Mouse (Mus musculus) spleen, adult 18-20 months (tissue): ENCODE results near the gene Ebi3.

Source experiments
- DNase-seq, 2 experiments: peaks; one replicate each; pipeline ENCODE4 v3.0.0; 2022; ENCODE audit warnings: mixed read lengths in 2 of 2

Gene Ebi3

DNA sequence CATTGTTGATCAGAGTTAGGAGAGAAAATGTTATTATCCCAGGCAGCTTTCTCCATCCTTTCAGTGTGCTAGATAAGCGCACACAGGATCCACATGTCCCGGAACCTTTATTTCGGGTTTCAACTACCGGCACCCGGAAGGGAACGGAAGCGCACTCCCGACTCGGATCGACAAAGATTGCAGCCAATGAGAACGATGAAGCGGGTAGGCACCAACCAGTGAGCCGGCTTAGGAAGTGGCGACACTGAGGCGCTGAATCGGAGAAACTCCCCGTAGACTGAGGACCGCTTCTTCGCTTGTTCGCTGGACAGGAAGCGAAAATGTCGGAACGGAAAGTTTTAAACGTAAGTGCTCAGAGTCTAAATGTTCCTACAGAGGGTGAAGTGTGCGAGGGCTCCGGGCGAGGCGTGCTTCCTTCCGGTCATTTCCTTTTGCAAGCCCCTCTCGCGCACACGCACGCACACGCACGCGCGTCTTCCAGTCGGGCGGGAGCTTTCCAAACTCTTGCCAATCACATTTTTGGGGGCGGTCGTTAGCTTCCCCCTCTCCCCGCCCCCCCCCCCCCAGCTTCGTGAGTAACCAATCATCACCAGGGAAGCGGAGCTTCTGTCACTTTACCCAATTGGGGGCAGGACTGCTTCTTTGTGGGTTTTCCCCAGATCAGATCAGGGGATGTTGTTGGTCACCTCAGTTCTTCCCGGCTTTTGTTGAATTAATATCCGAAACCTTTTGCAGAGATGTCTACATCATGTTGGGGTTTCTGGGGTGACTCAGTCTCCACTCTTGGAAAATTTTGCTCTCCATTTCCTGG, 6.7 kb downstream of the Ebi3 start, which contains the start of gene Yju2:
TSS of gene Yju2 (plus strand) at position 182 of the 811 bp plus-strand sequence.
- peak; percentile 81 to 88 for DNase-seq

DNA sequence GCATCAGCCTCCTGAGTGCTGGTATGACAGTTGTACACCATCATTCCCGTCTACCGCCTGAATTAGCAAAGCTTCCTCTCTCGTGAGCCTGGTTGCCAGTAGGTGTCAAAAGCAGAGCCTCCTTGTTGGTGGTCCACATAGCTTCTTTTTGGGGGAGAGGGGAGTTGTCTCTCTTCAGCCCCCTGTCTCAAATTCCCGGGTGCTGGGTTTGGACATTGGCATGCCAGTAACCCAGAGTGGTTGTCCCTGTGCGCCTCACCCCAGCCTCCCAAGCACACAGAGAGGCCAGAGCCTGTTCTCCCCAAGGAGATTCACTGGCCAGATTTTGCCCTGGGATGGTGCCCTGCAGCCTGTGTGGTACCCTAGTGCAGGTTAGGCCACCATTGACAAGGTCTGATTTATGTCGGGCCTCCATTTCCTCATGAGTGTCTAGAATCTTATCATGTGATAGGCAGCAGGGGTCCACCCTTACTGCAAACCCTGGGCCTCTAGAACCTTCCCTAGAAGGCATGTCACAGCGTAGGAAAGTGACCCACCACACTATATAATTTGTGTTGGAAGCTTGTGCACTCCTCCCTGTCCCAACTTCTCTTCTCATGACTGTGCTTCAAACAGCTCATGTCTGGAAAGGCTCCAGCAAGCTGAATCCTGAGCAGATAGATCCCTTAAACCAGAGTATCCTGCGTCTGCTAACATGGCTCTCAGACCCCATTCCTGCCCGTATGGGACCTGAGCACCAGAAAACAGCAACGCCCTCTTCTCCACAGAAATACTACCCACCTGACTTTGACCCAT, 7.7 kb downstream of the Ebi3 start:
- no peak for DNase-seq

DNA sequence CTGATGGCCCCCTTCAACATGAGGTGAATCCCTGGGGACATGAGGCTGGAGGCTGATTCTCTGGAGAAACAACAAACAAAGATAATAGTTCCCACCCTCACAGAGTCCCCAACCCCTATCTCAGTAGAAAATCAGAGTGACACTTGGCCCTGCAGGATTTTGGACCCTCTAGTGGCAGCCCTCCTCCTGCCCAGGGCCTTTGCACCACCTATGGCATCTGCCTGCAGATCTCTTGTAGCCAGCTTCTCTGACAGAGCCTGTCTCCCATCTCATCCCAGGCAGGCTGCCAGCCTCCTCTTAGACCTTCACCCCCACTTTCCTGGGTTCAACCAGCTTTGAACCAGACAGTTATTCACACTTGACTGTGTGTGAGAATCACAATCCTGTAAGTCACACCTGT, 8.4 kb downstream of the Ebi3 start:
- DNase-seq: no peak

DNA sequence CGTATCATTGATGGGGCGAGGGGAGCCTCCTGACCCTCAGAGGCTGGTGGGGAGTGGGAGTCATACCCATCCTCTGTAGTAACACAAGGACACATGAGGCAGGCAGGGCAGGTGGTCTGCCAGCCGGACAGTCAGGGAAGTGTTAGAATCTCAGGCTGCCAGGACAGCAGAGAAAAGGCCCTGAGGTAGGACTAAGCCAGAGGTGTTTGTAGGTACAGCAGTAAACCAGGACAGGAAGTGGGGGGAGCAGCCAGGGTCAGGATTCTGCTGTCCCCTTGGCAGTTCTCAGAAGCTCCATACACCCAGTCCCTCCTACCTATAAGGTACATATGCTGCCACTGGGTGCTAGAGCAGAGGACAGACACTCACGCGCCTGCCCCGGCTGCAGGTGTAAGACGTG, 9.2 kb downstream of the Ebi3 start:
- no peak for DNase-seq

DNA sequence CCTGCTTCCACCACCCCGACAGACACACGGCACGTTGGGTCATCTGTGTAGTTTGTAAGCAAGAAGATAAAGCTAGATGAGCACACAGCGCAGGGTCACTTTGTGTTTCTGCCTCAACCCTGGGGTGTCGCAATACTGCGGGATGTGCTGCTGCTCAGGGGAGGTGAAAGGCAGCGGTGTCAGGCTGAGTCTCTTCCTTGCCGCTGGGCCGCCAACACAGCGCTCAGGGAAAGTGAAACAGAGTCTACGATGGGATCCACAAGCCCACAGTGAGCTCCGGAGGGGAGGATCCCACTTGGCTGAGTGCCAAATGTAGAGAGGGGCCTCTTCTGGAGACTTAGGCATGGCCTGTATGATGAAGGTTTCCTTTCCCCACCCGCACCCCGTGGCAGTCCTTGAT, 10.7 kb downstream of the Ebi3 start:
- DNase-seq: no peak

DNA sequence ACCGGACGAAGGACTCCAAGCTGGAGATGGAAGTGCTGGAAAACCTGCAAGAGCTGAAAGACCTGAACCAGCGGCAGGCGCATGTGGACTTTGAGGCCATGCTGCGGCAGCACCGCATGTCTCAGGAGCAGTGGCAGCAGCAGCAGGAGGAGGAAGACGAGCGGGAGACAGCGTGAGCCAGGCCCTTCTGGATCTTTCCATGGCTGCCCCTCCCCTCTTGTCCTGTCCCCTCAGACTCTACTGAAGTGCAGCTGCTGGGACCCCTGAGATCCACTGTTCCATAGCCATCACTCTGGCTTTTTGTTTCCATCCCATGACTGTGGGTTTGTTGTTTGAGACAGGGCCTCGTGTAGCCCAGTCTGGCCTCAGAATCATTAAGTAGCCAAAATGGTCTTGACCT, 12.1 kb downstream of the Ebi3 start:
- no peak for DNase-seq

DNA sequence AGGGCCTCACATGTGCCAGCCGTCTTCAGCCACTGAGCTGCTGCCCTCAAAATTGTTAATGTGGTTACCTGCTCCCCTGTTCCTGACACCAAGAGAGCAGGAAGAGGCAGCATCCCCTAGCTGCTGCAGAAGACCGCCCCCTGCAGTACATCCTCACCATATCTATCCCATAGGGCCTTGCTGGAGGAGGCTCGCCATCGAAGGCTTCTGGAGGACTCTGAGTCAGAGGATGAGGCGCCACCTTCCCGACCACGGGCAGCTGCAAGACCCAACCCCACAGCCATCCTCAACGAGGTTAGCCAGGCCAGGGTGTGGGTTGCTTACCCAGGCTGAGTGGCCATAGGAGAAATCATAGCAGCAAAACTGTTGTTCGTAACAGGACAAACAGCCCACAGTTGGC, 12.6 kb downstream of the Ebi3 start:
- no peak for DNase-seq

DNA sequence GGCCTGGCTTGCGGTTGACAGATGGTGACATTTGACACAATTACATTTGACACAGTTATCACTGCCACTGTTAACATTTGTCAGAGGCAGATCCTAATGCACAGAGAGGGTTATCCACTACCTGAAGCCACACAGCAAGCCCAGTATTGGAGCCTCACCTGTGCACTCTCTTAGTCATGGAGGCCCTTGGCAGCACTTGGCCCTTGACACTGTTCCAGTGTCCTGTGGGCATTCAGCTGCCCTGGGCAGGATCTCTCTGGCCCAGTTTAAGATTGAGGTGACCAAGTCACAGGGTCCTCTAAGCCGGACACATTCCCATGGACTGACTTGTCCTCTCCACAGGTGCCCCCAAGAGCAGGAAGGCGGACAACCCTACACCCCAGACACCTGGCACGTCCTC, 14.7 kb downstream of the Ebi3 start:
- DNase-seq: no peak

DNA sequence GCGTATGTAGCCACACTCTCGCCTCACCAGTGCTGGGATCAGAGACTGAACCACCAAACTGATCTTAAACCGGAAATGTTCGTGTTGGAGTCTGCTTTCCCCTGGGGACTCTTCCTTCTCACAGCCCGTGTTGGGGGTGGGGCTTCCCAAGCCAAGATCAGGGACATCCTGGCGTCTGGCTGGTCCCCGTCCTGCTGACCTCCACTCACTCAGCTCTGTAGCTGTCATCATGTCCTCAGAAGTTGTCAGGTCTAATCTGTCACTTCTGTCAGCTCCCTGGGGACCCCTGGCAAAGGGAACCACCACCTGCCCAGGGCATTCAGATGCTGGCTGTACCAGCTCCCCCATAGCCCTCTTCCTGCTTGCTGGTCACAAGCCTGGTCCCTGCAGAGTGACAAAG, 15.8 kb downstream of the Ebi3 start:
- no peak for DNase-seq

DNA sequence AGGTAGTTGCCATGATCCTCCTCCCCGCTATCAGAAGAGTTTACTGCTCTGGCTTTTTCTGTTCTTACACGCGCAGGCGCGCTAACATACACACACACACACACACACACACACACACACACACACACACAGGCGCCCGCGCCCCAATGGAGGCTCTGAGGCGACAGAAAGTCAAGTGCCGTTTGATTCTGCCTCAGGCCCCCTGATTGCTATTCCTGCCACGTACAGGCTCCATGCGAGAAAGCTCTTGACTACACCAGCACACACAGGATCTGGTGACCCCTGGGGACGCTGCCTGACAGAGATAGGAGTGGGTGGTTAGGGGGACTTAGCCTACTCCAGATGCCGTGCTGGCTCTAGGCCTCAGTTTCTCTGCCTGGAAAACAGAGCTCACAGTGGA, 17.1 kb downstream of the Ebi3 start:
- no peak for DNase-seq

DNA sequence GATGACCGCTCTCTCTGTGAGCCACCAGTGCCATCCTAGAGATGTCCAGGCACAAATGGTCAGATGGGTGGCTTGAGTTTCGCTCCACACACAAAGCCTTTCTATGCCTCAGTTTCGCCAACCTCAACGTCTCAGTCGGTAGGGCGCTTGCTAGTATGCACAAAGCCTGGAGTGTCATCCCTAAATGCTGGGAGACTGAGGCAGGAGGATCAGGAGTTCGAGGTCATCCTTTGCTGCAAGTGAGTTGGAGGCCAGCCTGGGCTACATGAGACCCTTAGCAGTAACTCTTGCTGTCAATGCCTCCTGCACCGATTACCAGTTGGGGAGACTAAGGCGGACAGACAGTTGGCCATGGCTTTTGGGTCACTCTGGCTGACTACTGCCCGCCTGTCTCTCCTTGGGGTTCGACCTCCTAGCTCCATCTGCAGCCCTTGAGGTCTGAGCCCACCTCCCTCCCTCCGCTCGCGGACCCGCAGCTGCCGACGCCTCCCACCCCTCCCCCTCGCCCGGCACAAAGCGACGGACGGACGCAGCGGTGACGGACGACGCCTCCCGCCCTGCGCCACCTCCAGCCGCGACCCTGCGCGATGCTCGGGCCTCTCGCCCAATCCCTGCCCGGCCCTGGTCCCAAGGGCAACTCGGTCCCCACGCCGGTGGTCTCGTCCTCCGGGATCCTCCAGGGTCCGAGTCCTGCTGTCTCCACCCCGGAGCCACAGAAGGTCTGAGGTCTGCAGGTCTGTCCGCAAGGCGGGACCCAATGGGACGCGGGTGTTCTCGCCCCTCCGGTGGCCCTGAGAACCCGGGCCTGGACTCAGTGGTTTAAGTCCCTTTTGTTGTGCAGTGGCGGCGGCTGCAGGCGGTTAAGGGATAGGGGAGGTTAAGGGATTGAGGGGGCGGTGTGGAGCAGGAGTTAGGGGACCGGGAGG, 17.8 kb downstream of the Ebi3 start, which contains the start of gene Shd:
TSS of gene Shd (plus strand) at position 502 of the 926 bp plus-strand sequence.
- DNase-seq: no peak

DNA sequence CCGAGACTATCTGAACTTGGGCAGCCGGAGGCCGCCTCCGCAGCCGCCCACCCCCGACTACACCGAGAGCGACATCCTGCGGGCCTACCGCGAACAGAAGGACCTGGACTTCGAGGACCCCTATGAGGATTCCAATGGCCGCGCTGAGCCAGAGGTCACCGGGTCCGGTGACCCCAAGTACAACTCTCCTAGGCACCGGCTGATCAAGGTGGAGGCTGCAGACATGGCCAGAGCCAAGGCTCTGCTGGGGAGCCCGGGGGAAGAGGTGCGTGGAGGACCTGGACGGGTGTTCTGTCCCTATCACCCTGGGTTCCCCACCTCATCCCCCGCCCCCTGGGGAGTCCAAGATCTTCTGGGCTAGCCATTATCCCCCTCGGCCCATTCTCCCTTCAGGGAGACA, 19.0 kb downstream of the Ebi3 start:
- DNase-seq: no peak

DNA sequence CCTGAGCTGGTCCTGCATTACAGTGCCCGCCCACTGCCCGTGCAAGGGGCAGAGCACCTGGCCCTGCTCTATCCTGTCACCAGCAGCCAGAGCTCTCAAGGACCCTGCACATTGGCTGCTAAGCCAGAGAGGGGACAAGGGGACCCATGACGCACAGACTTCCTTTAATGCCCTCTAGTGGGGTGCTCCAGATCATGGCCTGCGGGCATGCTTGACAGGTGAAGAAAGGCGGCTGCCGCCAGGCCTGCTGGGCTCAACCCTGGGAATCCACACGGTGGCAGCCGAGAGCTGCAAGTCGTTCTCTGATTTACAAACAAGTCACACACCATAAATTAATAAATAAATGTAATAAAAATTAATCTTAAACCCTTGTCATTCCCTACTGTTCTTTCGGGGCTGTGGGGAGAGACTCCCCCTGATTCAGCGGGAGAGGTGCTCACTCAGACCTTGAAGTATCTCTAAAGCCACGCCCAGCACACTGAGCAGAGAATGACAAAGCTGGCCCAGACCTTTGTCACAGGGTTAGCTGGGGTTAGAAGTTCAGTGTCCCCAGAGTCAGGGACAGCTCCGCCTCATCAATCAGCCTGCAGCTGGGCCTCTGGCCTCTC, 23.9 kb downstream of the Ebi3 start:
- DNase-seq: peak; percentile 51 to 72

DNA sequence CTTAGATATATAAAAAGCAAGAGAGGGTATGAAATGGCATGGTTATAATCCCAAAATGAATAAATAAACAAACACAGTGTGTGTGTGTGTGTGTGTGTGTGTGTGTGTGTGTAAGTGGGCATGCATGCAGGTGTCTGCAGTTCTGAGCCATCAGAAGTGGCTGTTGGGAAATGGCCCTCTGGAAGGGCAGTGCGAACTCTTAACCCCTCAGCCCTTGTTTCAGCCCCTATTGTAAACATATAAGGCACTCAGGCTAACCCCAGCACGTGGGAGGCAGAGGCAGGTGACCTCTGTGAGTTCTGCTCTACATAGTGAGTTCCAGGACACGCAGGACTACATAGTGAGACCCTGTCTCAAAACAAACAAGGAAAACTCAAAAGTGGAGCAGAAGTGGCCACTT, 24.9 kb downstream of the Ebi3 start:
- no peak for DNase-seq

DNA sequence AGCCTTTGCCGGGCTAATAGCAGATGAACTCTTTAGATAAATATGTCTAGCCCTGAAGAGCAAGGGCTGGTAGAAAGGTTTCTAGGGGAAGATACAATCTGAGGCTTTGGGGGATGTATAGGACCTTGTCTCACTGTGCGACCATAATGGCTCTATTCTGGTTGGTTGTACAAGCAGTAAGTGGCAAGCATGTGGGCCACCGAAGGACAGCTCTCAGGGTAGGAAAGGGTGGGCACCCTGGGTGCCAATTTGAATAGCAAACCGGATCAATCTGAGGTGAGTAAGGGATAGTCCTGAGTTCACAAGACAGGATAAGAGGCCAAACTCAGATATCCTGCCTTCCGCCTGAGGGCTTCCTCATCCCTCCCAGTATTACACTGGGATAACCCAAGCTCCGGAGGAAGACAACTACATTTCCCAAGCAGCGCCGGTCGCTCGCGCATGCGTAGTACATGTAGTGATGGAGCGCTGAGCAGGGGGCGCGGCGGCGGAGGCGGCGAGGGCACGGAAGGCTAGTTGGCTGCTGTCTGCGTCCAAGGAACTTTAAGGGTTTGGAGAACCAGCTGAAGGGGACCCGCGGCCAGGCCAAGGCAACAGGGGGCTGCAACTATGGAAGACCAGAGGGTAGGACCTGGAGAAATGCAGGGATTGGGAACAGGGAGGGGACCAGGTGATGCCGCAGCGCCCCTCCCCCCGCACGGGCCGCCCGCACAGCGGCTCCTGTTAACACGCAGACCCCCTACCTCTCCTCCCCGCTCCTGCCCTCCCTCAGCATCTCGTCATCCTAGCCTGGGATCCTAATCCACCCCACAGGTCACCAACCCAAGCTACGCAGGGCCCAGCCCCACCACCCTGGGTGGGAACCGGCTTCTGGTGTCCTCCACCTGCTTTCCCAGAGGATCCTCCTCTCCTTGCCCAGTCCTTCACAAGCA, 33.9 kb downstream of the Ebi3 start, which contains the start of gene Fsd1:
TSS of gene Fsd1 (plus strand) at position 480 of the 932 bp plus-strand sequence.
- no peak for DNase-seq

DNA sequence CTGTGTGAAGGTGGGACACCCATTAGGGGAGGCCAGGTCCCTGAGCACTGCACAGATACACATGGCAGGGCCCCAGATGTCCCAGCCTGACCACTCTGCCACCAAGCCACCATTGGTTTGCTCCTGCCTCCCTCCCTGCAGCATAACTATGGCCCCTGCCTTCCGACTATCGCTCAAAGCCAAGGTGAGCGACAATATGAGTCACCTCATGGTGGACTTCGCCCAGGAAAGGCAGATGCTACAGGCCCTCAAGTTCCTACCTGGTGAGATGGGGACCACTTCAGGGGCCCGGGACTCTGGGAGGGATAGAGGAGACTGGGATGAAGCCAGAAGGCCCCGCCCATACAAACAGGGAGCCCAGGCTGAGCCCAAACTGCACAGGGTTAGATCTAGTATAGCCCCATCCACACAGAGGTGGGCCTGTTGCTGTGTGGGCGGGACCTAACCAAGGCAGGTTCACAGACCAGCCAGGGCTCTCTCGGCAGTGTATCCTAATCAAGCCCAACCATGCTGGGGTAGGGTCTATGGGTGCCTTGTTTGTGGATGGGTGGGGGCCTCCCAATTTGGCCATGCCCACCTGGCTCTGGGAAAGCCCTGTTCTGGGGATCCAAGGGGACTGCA, 37.9 kb downstream of the Ebi3 start:
- DNase-seq: no peak

DNA sequence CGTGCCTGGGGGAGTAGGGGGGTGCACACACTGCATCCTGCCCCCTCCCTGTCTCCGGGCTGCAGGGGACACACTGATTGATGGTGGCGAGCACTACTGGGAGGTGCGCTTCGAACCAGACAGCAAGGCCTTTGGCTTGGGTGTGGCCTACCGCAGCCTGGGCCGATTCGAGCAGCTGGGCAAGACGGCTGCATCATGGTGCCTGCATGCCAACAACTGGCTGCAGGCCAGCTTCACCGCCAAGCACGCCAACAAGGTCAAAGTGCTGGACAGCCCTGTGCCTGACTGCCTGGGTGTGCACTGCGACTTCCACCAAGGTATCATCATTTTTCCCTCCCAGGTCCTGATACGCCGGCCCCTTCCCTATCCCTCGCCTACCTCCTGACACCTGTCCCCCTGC, 43.6 kb downstream of the Ebi3 start:
- no peak for DNase-seq

DNA sequence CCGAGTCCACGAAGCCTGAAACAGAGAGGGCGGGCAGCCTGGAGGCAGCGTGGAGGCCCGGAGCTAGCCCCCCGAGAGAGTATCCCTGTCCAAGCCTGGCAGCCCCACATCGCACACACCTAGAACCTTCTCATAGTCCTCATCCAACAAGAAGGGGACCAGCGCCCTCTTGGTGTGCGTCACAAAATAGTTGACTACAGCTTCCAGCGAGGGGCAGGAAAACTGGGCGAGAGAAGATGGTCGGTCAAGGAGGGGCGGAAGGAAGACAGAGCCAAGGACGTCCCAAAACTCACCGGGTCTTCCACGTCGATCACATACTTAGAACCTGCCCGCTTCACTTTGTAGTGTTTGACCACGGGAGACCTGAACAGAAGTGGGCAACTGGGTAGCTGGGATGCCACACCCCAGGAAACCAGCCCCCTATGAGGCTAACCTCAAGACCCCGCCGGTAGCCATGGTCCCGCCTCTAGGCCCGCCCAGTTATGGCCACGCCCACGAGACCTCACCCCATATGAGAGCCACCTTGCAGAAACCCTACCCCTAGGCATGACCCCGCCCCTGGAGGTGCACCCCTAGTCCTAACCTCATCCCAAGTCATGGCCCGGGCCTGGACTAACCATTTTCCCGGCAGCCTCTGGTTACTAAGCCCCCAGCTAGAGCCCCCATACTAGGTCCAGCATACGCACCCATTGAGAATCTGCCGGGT, 47.5 kb downstream of the Ebi3 start:
- DNase-seq: no peak

DNA sequence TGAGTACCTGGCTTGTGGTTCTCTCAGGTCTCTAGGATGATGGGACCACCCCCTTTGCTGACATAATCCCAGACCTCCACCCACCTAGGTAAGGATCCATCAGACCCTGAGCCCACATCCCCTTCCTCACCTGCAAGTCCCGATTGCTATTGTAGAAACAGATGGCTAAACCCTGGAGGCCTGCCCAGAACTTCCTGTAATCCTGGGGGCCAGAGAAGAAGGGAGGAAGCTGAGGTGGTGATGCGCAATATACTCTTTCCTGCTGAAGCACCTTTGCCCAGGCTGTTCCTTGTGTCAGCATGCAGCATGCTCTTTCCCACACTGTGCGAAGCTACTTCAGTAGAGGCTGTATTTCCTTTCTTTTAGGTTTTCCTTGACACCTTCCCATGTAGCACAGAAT, 50.6 kb downstream of the Ebi3 start:
- no peak for DNase-seq

DNA sequence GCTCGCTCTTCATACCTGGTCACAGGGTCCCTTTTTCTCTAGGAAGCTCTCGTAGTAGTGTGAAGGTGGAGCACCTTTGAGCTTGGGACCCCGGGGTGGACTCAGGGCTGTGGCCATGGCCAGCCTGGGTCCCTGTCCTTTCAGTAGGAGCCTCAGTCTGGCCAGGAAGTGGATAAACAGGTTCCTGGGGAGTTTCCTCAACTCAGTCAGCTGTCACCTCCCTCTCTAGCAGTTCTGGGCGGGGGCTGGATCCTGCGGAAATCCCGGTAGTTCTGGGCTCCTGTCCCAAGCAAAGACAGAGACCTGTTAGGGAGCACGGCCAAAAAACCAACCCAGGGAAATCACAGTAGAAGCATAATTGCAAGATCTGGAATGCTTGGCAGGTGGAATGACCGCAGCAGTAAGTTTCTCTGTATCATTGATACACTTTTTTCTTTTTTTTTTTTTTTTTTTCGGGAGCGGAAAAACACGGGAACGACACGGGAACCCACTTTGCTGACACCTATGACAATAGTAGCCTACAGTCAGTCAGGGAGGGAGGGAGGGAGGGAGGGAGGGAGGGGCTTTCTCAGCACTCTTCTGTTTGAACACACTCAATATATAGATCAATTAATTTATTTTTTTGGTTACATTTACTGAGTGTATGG, 53.1 kb downstream of the Ebi3 start, which contains the start of the genes Stap2 and Mpnd:
TSS of gene Stap2 (minus strand) at position 170 of the 647 bp plus-strand sequence.
TSS of gene Mpnd (plus strand) at position 297 of the 647 bp plus-strand sequence.
- DNase-seq: no peak
